Mouse (Mus musculus): ENCODE results near the gene Plekhh3. TPM values are rescaled to one million over a fixed set of nuclear protein-coding genes. Genes with fewer than 3 reads are reported as not detected.
A peak's percentile ranks its signal among the peaks of the same experiment; 100 is the strongest.

Plekhh3 gene
- polyA plus RNA-seq, 1 experiment: 21.8 TPM

DNA sequence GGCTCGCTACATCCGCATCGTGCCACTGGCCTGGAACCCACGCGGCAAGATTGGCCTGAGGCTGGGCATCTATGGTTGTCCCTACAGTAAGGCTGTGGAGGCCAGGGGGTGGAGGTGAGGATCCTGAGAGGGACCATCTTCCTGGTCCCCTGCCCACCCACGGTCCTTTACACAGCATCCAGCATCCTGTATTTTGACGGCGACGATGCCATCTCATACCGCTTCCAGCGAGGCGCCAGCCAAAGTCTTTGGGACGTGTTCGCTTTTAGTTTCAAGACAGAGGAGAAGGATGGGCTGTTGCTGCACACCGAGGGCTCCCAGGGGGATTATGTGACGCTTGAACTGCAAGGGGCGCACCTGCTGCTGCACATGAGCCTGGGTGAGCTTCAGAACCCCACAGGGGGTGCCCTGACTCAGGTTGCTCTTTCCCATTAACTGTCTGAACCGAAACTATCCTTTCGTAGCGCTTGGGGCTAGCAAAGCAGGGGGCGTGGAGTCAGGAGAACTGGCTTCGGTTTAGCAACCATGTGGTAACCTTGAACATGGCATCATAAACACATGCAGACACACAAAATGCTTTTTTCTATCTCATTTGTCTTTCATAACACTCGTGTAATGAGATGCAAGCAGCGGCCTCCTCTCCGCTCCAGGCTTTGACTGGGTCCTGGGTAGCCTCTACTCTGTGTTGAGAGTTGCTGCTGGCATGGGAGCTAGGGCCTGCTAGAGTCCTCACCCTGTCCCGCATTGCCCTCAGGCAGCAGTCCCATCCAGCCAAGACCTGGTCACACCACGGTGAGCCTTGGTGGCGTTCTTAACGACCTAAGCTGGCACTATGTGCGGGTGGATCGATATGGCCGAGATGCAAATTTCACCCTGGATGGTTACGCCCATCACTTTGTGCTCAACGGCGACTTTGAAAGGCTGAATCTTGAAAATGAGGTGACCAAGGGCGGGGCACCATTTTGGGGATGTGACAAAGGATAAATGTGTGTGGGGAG lies 7.2 kb upstream of the Plekhh3 start:
- Histone ChIP-seq H3K27ac (replicated peaks; ENCODE audit: low read depth, low read length) (no peak overlapping the region), H3K4me1 (ENCODE audit: control insufficient read depth, insufficient read depth, insufficient read length, low read length) (peaks cover 4% of the 10 kb centered on the region; the same call in 1 of the 2 replicates), H3K4me3 (ENCODE audit: insufficient read depth, low read depth, low read length) (no peak overlapping the region)

- Histone ChIP-seq H3K27ac (replicated peaks; ENCODE audit: low read depth, low read length) (no peak overlapping the region), H3K4me1 (ENCODE audit: control insufficient read depth, insufficient read depth, insufficient read length, low read length) (peaks cover 8% of the 10 kb centered on the region), H3K4me3 (ENCODE audit: insufficient read depth, low read depth, low read length) (no peak overlapping the region)
These were observed 6.0 kb upstream of the Plekhh3 start for GRCm38 (mm10) chr11:101176933-101177773.

GRCm38 (mm10) chr11:101176117-101176691 lies 5.1 kb upstream of the Plekhh3 start:
- no peak overlapping the region for H3K27ac ChIP-seq (replicated peaks; ENCODE audit: low read depth, low read length)
- H3K4me3 ChIP-seq (ENCODE audit: insufficient read depth, low read depth, low read length): peak overlapping the region; percentile 40
- H3K4me1 ChIP-seq (ENCODE audit: control insufficient read depth, insufficient read depth, insufficient read length, low read length): peaks cover 8% of the 10 kb centered on the region

GRCm38 (mm10) chr11:101175636-101176116 lies 4.5 kb upstream of the Plekhh3 start:
- Histone ChIP-seq H3K27ac (replicated peaks; ENCODE audit: low read depth, low read length) (no peak overlapping the region), H3K4me3 (ENCODE audit: insufficient read depth, low read depth, low read length) (peak overlapping the region; percentile 63), H3K4me1 (ENCODE audit: control insufficient read depth, insufficient read depth, insufficient read length, low read length) (peaks cover 8% of the 10 kb centered on the region)

GRCm38 (mm10) chr11:101174851-101175628 lies 3.9 kb upstream of the Plekhh3 start, which contains the start of gene Ccr10:
Gene Ccr10, minus strand, starts transcription at chr11:101175443.
- Histone ChIP-seq H3K27ac (replicated peaks; ENCODE audit: low read depth, low read length) (peak within 1 kb of the TSS; percentile 80), H3K4me1 (ENCODE audit: control insufficient read depth, insufficient read depth, insufficient read length, low read length) (peaks cover 8% of the 10 kb centered on the region), H3K4me3 (ENCODE audit: insufficient read depth, low read depth, low read length) (peak within 1 kb of the TSS; percentile 63)

GRCm38 (mm10) chr11:101174389-101174745 lies 3.2 kb upstream of the Plekhh3 start:
- Histone ChIP-seq H3K4me3 (ENCODE audit: insufficient read depth, low read depth, low read length) (peak overlapping the region; percentile 63), H3K27ac (replicated peaks; ENCODE audit: low read depth, low read length) (peak overlapping the region; percentile 80), H3K4me1 (ENCODE audit: control insufficient read depth, insufficient read depth, insufficient read length, low read length) (peaks cover 8% of the 10 kb centered on the region)

- peak overlapping the region; percentile 63 for H3K4me3 ChIP-seq (ENCODE audit: insufficient read depth, low read depth, low read length)
- peaks cover 8% of the 10 kb centered on the region for H3K4me1 ChIP-seq (ENCODE audit: control insufficient read depth, insufficient read depth, insufficient read length, low read length)
- peak overlapping the region; percentile 80 for H3K27ac ChIP-seq (replicated peaks; ENCODE audit: low read depth, low read length)
These were observed 2.7 kb upstream of the Plekhh3 start for GRCm38 (mm10) chr11:101173631-101174388.

- Histone ChIP-seq H3K4me1 (ENCODE audit: control insufficient read depth, insufficient read depth, insufficient read length, low read length) (peaks cover 11% of the 10 kb centered on the region), H3K4me3 (ENCODE audit: insufficient read depth, low read depth, low read length) (peak overlapping the region; percentile 24), H3K27ac (replicated peaks; ENCODE audit: low read depth, low read length) (peak overlapping the region; percentile 61)
These were observed 2.0 kb upstream of the Plekhh3 start for GRCm38 (mm10) chr11:101173112-101173511.

- peaks cover 11% of the 10 kb centered on the region for H3K4me1 ChIP-seq (ENCODE audit: control insufficient read depth, insufficient read depth, insufficient read length, low read length)
- peak overlapping the region; percentile 74 for H3K27ac ChIP-seq (replicated peaks; ENCODE audit: low read depth, low read length)
These were observed 1.3 kb upstream of the Plekhh3 start for GRCm38 (mm10) chr11:101172434-101172815.

GRCm38 (mm10) chr11:101171721-101172433 lies 726 bp upstream of the Plekhh3 start:
- H3K4me1 ChIP-seq (ENCODE audit: control insufficient read depth, insufficient read depth, insufficient read length, low read length): peaks cover 11% of the 10 kb centered on the region
- H3K4me3 ChIP-seq (ENCODE audit: insufficient read depth, low read depth, low read length): peak overlapping the region; percentile 72
- H3K27ac ChIP-seq (replicated peaks; ENCODE audit: low read depth, low read length): peak overlapping the region; percentile 74

More at GRCm38 (mm10) chr11:101172434-101172815, 1.3 kb upstream of the Plekhh3 start:
- peak overlapping the region; percentile 72 for H3K4me3 ChIP-seq (ENCODE audit: insufficient read depth, low read depth, low read length)

GRCm38 (mm10) chr11:101170354-101170810 lies 769 bp downstream of the Plekhh3 start, which contains the start of gene Cntnap1:
Gene Cntnap1, plus strand, starts transcription at chr11:101170523.
- H3K27ac ChIP-seq (replicated peaks; ENCODE audit: low read depth, low read length): peak within 1 kb of the TSS; percentile 81
- H3K4me1 ChIP-seq (ENCODE audit: control insufficient read depth, insufficient read depth, insufficient read length, low read length): peaks cover 11% of the 10 kb centered on the region
- peak within 1 kb of the TSS; percentile 82 for H3K4me3 ChIP-seq (ENCODE audit: insufficient read depth, low read depth, low read length)

DNA sequence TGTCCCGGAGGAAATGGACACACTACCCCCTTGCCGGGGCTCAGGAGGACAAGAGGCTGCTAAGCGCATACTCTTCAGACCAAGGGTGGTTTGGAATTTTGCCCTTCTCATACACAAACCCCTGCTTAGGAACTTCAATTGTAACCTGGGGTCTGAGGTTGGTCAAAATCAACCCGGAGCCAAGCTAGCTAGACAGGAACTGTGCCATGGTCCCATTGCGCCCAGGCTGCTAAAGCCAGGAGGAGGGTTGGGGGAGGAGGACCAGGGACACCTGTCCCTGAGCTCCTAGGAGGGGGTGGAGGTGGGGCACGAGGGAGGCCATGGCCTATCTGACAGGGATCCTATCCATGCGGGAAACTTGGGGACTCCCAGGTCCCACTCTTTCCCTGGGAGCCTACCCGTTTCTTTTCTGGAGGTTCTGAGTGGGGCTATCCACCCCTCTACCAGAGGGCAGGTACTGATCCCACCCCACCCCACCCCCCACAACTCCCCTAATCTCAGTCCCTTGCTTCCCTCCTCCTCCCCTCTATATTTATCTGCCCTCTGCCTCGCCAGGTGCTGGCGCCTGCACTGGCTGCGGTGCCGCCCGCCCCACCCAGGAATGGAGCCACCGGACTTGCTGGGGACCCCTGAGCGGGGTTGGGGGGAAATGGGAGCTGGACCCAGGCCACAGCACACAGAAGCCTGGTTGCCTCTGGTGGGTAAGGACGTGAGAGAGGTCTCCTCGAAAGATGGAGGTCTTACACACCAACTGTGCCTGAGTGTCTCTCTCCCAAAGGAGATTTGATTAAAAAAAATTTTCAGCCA lies 1.6 kb downstream of the Plekhh3 start:
- peak overlapping the region; percentile 81 for H3K27ac ChIP-seq (replicated peaks; ENCODE audit: low read depth, low read length)
- H3K4me1 ChIP-seq (ENCODE audit: control insufficient read depth, insufficient read depth, insufficient read length, low read length): peaks cover 11% of the 10 kb centered on the region
- H3K4me3 ChIP-seq (ENCODE audit: insufficient read depth, low read depth, low read length): peak overlapping the region; percentile 82

All from brown adipose tissue, adult 24 weeks (tissue).